Mouse (Mus musculus) bone marrow macrophage, adult 2 months (primary cell): Measurements from ENCODE around the gene Vgll4.

Experiments used
- CTCF ChIP-seq: IDR thresholded peaks from 2 replicates; pipeline ENCODE4 v1.5.1; 2012; ENCODE audit warnings: low read depth, mild to moderate bottlenecking, low read length, moderate library complexity
- POLR2A ChIP-seq: IDR thresholded peaks from 2 replicates; pipeline ENCODE4 v1.6.1; 2012; ENCODE audit warnings: mild to moderate bottlenecking, low read depth, low read length, borderline replicate concordance

- TF ChIP-seq POLR2A: no peak
- no peak for TF ChIP-seq CTCF
Measured at GRCm38 (mm10) chr6:114974331-114974730, 4.5 kb upstream of the Vgll4 start.
